Mouse (Mus musculus) liver, adult 2 months (tissue): ENCODE data around the gene Ryr1. TPM values are rescaled to one million over a fixed set of nuclear protein-coding genes. Genes with fewer than 3 reads are reported as not detected.
"Not testable (repeated sequence)": the region's sequence is repeated elsewhere in the genome, so short reads cannot be mapped to it uniquely, and the experiment has no call there.

ENCODE experiments used
- DNase-seq: peaks from one replicate; pipeline ENCODE4 v3.0.0-alpha.2; 2011; ENCODE audit warnings: low read depth, low spot score; ENCODE audit errors: extremely low read depth
- H3K27ac ChIP-seq: fragments of 200-500 bp; replicated peaks from 2 replicates; pipeline ENCODE4 v1.5.1; 2012; ENCODE audit warnings: low read depth, mild to moderate bottlenecking, control low read depth, inconsistent platforms, low read length; ENCODE audit not compliant: insufficient read depth
- H3K27me3 ChIP-seq: fragments of 200-500 bp; 2 replicates; pipeline ENCODE4 v1.6.1; 2012; ENCODE audit warnings: mild to moderate bottlenecking, moderate library complexity, low read length, inconsistent platforms; ENCODE audit not compliant: control insufficient read depth, insufficient read depth
- H3K36me3 ChIP-seq: fragments of 200-500 bp; 2 replicates; pipeline ENCODE4 v1.6.1; 2012; ENCODE audit warnings: low read length, inconsistent platforms; ENCODE audit not compliant: control insufficient read depth, insufficient read depth
- H3K4me1 ChIP-seq: fragments of 200-500 bp; 2 replicates; pipeline ENCODE4 v1.6.1; 2011; ENCODE audit warnings: low read length; ENCODE audit not compliant: control insufficient read depth, insufficient read depth
- H3K4me3 ChIP-seq: fragments of 200-500 bp; 2 replicates; pipeline ENCODE4 v1.5.1; 2011; ENCODE audit warnings: low read depth, mild to moderate bottlenecking, control low read depth, low read length, moderate library complexity; ENCODE audit not compliant: insufficient read depth
- H3K79me2 ChIP-seq: fragments of 200-500 bp; 2 replicates; pipeline ENCODE4 v1.6.1; 2012; ENCODE audit warnings: inconsistent platforms, mild to moderate bottlenecking, low read length, moderate library complexity; ENCODE audit not compliant: control insufficient read depth, insufficient read depth
- H3K9ac ChIP-seq: fragments of 200-500 bp; 2 replicates; pipeline ENCODE4 v1.6.1; 2012; ENCODE audit warnings: low read depth, mild to moderate bottlenecking, control low read depth, inconsistent platforms, low read length
- CTCF ChIP-seq: fragments of 200-500 bp; IDR thresholded peaks from 2 replicates; pipeline ENCODE4 v1.5.1; 2011; ENCODE audit warnings: low read depth, low read length, control low read depth
- POLR2A ChIP-seq: fragments of 200-500 bp; IDR thresholded peaks from 2 replicates; pipeline ENCODE4 v1.6.1; 2011; ENCODE audit warnings: low read length, control low read depth; ENCODE audit not compliant: insufficient read depth; ENCODE audit errors: extremely low read depth
- WGBS: fragments of 180-500 bp; shearing (Covaris S2); methylation state at CpG from one replicate; pipeline ENCODE4 v1.1.7; 2018; 5-methylcytosine and 5-hydroxymethylcytosine counted together
- polyA plus RNA-seq: library from polyadenylated mRNA; depleted of rRNA; stranded (reverse); fragments of >200 nt; gene quantifications from 2 replicates; pipeline ENCODE4 v1.2.3, GENCODE M21; 2012
- total RNA-seq: library from RNA; depleted of rRNA; stranded (reverse); fragments of >200 nt; gene quantifications from 2 replicates; pipeline ENCODE4 v1.2.3, GENCODE M21; 2014

Gene Ryr1
- total and polyA plus RNA-seq, 2 experiments = 0.01 to 0.46 TPM

DNA sequence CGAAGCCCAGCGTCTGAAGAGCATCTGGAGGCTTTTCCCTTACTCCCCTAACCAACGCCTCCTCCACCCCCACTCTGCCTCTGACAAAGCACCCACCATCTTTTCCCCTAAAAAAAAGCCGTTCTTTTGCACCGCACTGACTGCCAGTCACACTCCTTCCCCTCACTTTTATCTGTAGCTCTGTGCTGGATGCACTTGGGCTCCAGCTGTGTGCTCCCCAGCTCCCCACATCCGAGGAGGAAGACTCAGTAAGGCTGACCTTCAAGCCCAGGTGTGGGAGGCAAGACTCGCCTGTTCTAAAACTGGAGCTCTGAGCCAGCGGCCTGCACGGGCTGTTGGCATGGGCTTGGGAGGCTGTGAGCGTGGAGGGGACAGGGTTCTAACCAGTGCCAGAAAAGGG, 26.5 kb upstream of the Ryr1 start:
- no peak overlapping the region for H3K4me3 ChIP-seq
- H3K4me1 ChIP-seq = peaks cover 2% of the 10 kb centered on the region; the same call in 1 of the 2 replicates
- 76% methylated on average over 10 of the region's 10 CpGs for WGBS
- TF ChIP-seq POLR2A = no peak
- TF ChIP-seq CTCF = no peak
- H3K27me3 ChIP-seq = no peaks in the 10 kb centered on the region
- no peak overlapping the region for H3K27ac ChIP-seq
- H3K79me2 ChIP-seq = no peaks in the 10 kb centered on the region
- peaks cover 2% of the 10 kb centered on the region; the same call in 1 of the 2 replicates for H3K36me3 ChIP-seq
- H3K9ac ChIP-seq = no peak overlapping the region
- no peak for DNase-seq

DNA sequence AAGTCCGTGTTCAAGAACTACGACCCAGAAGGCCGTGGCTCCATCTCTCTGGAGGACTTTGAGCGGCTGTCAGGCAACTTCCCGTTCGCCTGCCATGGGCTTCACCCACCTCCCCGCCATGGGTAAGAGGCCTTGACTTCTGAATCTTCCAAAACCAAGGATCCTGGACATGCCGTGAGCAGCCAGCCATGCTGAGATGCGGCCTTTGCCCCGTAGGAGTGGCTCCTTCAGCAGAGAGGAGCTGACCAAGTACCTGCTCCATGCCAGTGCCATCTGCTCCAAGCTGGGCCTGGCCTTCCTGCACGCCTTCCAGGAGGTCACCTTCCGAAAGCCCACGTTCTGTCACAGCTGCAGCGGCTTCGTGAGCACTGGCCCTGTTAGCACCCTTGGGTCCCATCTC, 23.8 kb upstream of the Ryr1 start:
- no peak overlapping the region for H3K9ac ChIP-seq
- no peaks in the 10 kb centered on the region for H3K36me3 ChIP-seq
- no peaks in the 10 kb centered on the region for H3K27me3 ChIP-seq
- no peak overlapping the region for H3K4me3 ChIP-seq
- H3K79me2 ChIP-seq = no peaks in the 10 kb centered on the region
- WGBS = 94% methylated on average over 15 of the region's 15 CpGs
- H3K4me1 ChIP-seq = no peaks in the 10 kb centered on the region
- no peak for DNase-seq
- no peak for TF ChIP-seq CTCF
- no peak for TF ChIP-seq POLR2A
- no peak overlapping the region for H3K27ac ChIP-seq

DNA sequence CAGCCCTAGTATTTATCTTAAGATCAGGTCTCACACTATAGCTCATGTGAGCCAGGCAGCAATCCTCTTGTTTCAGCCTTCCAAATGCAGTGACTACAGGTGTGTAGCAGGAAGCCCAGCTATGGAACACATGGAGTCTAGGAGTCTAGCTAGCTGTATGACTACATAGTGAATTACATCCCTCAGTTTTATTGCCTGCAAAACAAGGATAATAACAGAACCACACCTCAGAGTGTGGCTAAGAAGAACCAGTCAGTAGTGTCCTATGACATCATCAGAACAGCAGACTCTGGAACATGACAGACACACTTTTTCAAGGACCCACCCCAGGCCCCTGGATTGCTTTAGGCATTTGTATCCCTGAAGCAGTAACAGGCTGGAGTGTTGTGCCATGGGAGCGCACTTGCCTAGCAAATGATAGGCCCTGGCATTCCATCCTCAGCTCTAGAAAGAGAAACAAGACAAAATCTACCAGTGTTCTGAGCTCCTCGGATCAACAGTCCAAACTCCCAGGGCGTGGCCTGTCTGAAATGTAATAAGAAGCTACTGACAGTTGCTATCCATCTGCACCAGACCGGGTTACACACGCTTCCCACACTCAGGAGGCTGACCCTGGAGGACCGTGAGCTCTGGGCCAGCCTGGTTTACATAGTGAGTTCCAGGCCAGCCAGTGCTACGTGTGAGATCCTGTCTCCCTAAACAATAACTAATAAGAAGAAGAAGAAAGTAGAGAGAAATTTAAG, 21.8 kb upstream of the Ryr1 start:
- Histone ChIP-seq H3K79me2 (no peaks in the 10 kb centered on the region), H3K27ac (no peak overlapping the region)

DNA sequence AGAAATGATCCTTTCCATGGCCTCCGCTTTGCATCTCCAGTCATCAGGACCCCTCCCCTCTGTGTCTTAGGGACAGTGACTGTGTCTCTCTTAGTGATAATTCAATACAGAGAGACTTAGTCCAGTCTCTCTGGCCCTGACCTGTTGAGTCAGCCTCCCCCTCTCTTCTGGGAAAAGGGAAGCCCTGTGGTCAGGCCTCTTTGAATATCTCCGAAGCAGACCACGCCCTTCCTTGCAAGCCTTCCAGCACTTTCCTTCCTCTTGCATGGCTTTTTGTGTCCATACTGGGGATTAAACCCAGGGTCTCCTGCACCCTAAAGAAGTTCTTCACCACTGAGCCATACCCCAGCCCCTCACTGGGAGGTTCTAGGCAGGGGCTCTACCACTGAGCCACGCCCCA, 19.0 kb upstream of the Ryr1 start:
- H3K79me2 ChIP-seq = no peaks in the 10 kb centered on the region
- H3K36me3 ChIP-seq = no peaks in the 10 kb centered on the region
- H3K4me3 ChIP-seq = no peak overlapping the region
- H3K9ac ChIP-seq = no peak overlapping the region
- no peaks in the 10 kb centered on the region for H3K4me1 ChIP-seq
- no peaks in the 10 kb centered on the region for H3K27me3 ChIP-seq
- no peak overlapping the region for H3K27ac ChIP-seq
- 86% methylated on average over 4 of the region's 4 CpGs for WGBS
- TF ChIP-seq CTCF (no peak), POLR2A (no peak)
- no peak for DNase-seq

More for the DNA sequence above, 21.8 kb upstream of the Ryr1 start:
- 89% methylated on average over 7 of the region's 7 CpGs for WGBS
- TF ChIP-seq CTCF = no peak
- TF ChIP-seq POLR2A = no peak
- no peak overlapping the region for H3K9ac ChIP-seq
- no peaks in the 10 kb centered on the region for H3K27me3 ChIP-seq
- no peak for DNase-seq
- no peaks in the 10 kb centered on the region for H3K4me1 ChIP-seq
- H3K36me3 ChIP-seq = no peaks in the 10 kb centered on the region
- no peak overlapping the region for H3K4me3 ChIP-seq

DNA sequence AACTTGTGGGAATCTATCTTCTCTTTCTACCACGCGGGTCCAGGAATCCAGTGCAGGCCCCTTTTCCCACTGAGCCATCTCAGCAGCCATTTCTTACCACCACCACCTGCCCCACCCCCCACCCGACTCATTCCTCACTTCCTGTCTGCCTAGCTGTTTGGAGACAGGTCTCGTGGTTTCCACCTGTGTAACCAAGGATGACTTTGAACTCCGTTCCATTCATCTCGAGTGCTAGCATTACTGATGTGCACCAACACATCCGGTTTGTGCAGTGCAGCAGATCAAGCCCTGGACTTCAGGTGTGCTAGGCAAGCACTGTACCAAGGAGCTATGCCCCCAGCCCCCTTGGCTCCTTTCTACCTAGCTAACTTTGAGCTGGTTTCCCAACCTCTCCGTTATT, 16.4 kb upstream of the Ryr1 start:
- H3K4me1 ChIP-seq = no peaks in the 10 kb centered on the region
- H3K4me3 ChIP-seq = no peak overlapping the region
- 71% methylated on average over 8 of the region's 8 CpGs for WGBS
- no peaks in the 10 kb centered on the region for H3K36me3 ChIP-seq
- no peaks in the 10 kb centered on the region for H3K79me2 ChIP-seq
- H3K9ac ChIP-seq = no peak overlapping the region
- TF ChIP-seq CTCF (no peak), POLR2A (no peak)
- no peak for DNase-seq
- H3K27me3 ChIP-seq = peaks cover 3% of the 10 kb centered on the region; the same call in 1 of the 2 replicates
- H3K27ac ChIP-seq = no peak overlapping the region

DNA sequence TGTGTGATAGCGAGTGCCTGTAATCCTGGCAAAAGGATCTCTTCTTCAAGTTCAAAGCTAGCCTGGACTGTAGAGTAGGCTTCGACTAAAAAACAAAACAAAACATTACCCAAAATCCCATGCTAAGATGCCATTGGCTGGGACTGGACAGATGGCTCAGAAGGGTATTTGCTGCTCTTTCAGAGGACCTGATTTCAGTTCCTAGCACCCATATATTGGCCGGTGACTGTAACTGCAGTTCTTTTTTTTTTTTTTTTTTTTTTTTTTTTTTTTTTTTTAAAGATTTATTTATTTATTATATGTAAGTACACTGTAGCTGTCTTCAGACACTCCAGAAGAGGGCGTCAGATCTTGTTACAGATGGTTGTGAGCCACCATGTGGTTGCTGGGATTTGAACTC, 14.3 kb upstream of the Ryr1 start:
- not testable (repeated sequence) for H3K4me1 ChIP-seq, H3K79me2 ChIP-seq, H3K27ac ChIP-seq, DNase-seq, H3K27me3 ChIP-seq, H3K4me3 ChIP-seq, H3K36me3 ChIP-seq, H3K9ac ChIP-seq
- WGBS = 91% methylated on average over 3 of the region's 4 CpGs
